Mouse (Mus musculus) stomach, embryonic 16.5 days (tissue): ENCODE data around the gene Rab11fip4. TPM values are rescaled to one million over a fixed set of nuclear protein-coding genes. Genes with fewer than 3 reads are reported as not detected.

Source experiments
- ATAC-seq: fragments of 200-750 bp; cut with Nextera tagmentation; 2 replicates; pipeline ENCODE4 v1.8.0; 2017; ENCODE audit warnings: moderate number of reproducible peaks, moderate TSS enrichment; ENCODE audit not compliant: insufficient read depth, low FRiP score
- H3K27ac ChIP-seq: fragments of 300-500 bp; sonication (generic); 2 replicates; pipeline ENCODE4 v1.5.1; 2014; ENCODE audit warnings: low read length
- H3K27me3 ChIP-seq: fragments of 300-500 bp; sonication (generic); 2 replicates; pipeline ENCODE4 v1.6.1; 2014; ENCODE audit warnings: low read length, control low read depth, mixed read lengths; ENCODE audit not compliant: control insufficient read depth, insufficient read depth
- H3K36me3 ChIP-seq: fragments of 300-500 bp; sonication (generic); 2 replicates; pipeline ENCODE4 v1.6.1; 2014; ENCODE audit warnings: low read length; ENCODE audit not compliant: control insufficient read depth, insufficient read depth
- H3K4me1 ChIP-seq: fragments of 300-500 bp; sonication (generic); 2 replicates; pipeline ENCODE4 v1.6.1; 2014; ENCODE audit warnings: low read length, control low read depth, mixed read lengths; ENCODE audit not compliant: control insufficient read depth, insufficient read depth
- H3K4me2 ChIP-seq: fragments of 300-500 bp; sonication (generic); 2 replicates; pipeline ENCODE4 v1.6.1; 2014; ENCODE audit warnings: low read depth, low read length, mixed read lengths
- H3K4me3 ChIP-seq: fragments of 300-500 bp; sonication (generic); replicated peaks from 2 replicates; pipeline ENCODE4 v1.5.1; 2014; ENCODE audit warnings: mild to moderate bottlenecking, low read length
- H3K9ac ChIP-seq: fragments of 300-500 bp; sonication (generic); 2 replicates; pipeline ENCODE4 v1.6.1; 2014; ENCODE audit warnings: low read length
- H3K9me3 ChIP-seq: fragments of 300-500 bp; sonication (generic); replicated peaks from 2 replicates; pipeline ENCODE4 v1.6.1; 2016; ENCODE audit warnings: low read length, control low read depth; ENCODE audit not compliant: control insufficient read depth
- WGBS: fragments of 180-500 bp; shearing (Covaris S2); extraction: QIAGEN DNeasy Blood & Tissue Kit; methylation state at CpG from one replicate; pipeline ENCODE4 v1.1.7; 2014; 5-methylcytosine and 5-hydroxymethylcytosine counted together
- polyA plus RNA-seq: library from polyadenylated mRNA; unstranded; fragments of >200 nt; fragmentation: Nextera tagmentation; extraction: Ambion mirVana; gene quantifications from 2 replicates; pipeline ENCODE4 v1.2.1, GENCODE M21; 2015

Gene Rab11fip4
- polyA plus RNA-seq, 1 experiment from 2014 or later: 2.0 TPM

- 66% methylated on average over 2 of the region's 2 CpGs for WGBS
- no peak for ATAC-seq
- H3K4me2 ChIP-seq: no peak overlapping the region
- no peaks in the 10 kb centered on the region for H3K27me3 ChIP-seq
- H3K27ac ChIP-seq: no peak overlapping the region
- H3K9me3 ChIP-seq: no peaks in the 10 kb centered on the region
- no peak overlapping the region for H3K4me3 ChIP-seq
- no peaks in the 10 kb centered on the region for H3K36me3 ChIP-seq
- H3K4me1 ChIP-seq: peaks cover 8% of the 10 kb centered on the region
- no peak overlapping the region for H3K9ac ChIP-seq
These were observed 85.5 kb downstream of the Rab11fip4 start for GRCm38 (mm10) chr11:79676483-79676967.

DNA sequence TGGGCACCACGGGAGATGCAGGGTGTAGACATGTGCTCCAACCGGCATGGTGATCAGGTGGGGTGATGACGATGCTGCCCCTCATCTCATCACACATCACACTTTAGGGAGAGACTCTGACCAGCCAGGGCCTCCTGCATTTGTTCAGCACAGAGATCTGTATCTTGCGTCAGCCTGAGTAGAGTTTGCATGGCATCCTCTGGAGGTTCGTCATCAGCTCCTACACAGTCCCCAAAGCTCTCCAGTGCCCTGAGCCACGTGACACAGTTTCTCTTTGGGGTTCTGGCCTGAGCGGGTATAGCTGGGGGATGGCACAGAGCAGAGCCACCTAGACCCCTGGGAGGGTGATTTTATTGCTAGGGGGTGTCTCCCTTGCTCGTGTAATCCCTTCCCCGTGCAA lies 86.4 kb downstream of the Rab11fip4 start:
- Histone ChIP-seq H3K4me2 (no peak overlapping the region), H3K27me3 (no peaks in the 10 kb centered on the region), H3K9ac (no peak overlapping the region), H3K4me1 (peaks cover 8% of the 10 kb centered on the region), H3K36me3 (no peaks in the 10 kb centered on the region), H3K4me3 (no peak overlapping the region), H3K27ac (no peak overlapping the region), H3K9me3 (no peaks in the 10 kb centered on the region)
- WGBS: 82% methylated on average over 9 of the region's 9 CpGs
- no peak for ATAC-seq

DNA sequence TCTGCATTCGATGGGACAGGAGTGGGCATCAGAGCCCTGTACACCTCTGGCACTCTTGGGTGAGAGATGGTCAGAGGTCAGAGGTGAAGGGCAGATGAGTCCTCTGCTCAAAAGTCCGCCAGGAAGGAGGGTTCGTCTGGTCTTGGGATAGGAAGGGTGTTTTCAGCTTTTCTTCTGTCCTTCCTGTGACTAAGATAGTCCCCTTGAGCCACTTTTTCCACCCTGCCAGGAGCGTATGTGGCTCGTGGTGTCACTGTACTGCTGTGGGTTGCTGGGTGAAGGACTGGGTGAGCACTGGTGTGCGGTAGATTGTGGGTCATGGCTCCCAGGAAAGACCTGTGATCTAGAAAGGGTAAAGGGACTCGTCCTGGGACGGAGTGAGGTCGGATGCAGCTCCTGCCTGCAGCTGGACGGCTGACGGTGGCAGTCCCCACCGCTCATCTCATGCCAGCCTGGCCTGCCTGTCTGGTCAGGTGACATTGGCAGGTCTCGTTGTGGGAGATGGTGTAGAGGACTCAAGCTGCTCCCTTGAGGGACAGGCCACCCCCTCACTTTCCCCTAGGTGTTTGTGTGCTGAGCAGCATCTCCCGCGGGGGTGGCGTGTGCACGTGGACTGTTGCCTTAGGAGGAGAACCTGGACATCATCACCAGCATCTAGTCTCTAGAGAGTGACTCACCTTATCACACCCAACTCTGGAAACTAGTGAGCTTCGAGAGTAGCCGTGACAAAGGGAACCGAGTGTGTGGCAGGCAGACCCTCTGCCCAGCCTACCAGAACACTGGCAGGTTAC lies 87.5 kb downstream of the Rab11fip4 start:
- no peaks in the 10 kb centered on the region for H3K36me3 ChIP-seq
- 80% methylated on average over 20 of the region's 20 CpGs for WGBS
- no peaks in the 10 kb centered on the region for H3K9me3 ChIP-seq
- no peak overlapping the region for H3K9ac ChIP-seq
- no peak overlapping the region for H3K27ac ChIP-seq
- no peak for ATAC-seq
- peaks cover under 1% of the 10 kb centered on the region for H3K4me1 ChIP-seq
- no peaks in the 10 kb centered on the region for H3K27me3 ChIP-seq
- no peak overlapping the region for H3K4me3 ChIP-seq
- H3K4me2 ChIP-seq: no peak overlapping the region

GRCm38 (mm10) chr11:79679929-79680328 lies 88.9 kb downstream of the Rab11fip4 start:
- 71% methylated on average over 5 of the region's 5 CpGs for whole genome bisulfite sequencing
- Histone ChIP-seq H3K4me3 (no peak overlapping the region), H3K36me3 (no peaks in the 10 kb centered on the region), H3K27ac (no peak overlapping the region), H3K27me3 (no peaks in the 10 kb centered on the region), H3K9me3 (no peaks in the 10 kb centered on the region), H3K9ac (no peak overlapping the region), H3K4me1 (no peaks in the 10 kb centered on the region), H3K4me2 (no peak overlapping the region)
- no peak; the same call in 1 of the 2 replicates for ATAC-seq

- H3K9me3 ChIP-seq: no peaks in the 10 kb centered on the region
- H3K36me3 ChIP-seq: no peaks in the 10 kb centered on the region
- no peaks in the 10 kb centered on the region for H3K27me3 ChIP-seq
- H3K9ac ChIP-seq: no peak overlapping the region
- H3K27ac ChIP-seq: no peak overlapping the region
- WGBS: 89% methylated on average over 11 of the region's 11 CpGs
- no peaks in the 10 kb centered on the region for H3K4me1 ChIP-seq
- no peak for ATAC-seq
- no peak overlapping the region for H3K4me3 ChIP-seq
- no peak overlapping the region for H3K4me2 ChIP-seq
These were observed 89.5 kb downstream of the Rab11fip4 start for GRCm38 (mm10) chr11:79680559-79680958.

DNA sequence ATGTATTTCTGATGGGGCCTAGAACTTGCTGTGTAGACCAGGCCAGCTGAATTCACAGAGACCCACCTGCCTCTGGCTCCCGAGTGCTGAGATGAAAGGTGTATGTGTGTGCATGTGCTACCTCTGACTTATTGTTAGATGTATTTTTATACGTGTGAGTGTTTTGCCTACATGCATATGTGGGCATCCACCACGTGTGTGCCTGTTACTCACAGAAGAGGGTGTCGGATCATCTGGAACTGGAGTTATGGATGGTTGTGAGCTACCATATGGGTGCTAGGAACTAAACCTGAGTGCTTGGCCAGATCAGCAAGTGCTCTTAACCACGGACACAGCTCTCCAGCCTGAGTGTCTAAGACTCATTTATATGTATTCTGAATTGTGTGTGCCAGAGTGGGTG lies 90.2 kb downstream of the Rab11fip4 start:
- ATAC-seq: no peak
- no peaks in the 10 kb centered on the region for H3K4me1 ChIP-seq
- H3K27me3 ChIP-seq: no peaks in the 10 kb centered on the region
- no peak overlapping the region for H3K4me2 ChIP-seq
- WGBS: 81% methylated on average over 5 of the region's 5 CpGs
- no peaks in the 10 kb centered on the region for H3K36me3 ChIP-seq
- no peak overlapping the region for H3K4me3 ChIP-seq
- no peaks in the 10 kb centered on the region for H3K9me3 ChIP-seq
- no peak overlapping the region for H3K27ac ChIP-seq
- H3K9ac ChIP-seq: no peak overlapping the region

GRCm38 (mm10) chr11:79681798-79682197 lies 90.8 kb downstream of the Rab11fip4 start:
- H3K9ac ChIP-seq: no peak overlapping the region
- no peaks in the 10 kb centered on the region for H3K27me3 ChIP-seq
- 56% methylated on average over 3 of the region's 3 CpGs for WGBS
- no peaks in the 10 kb centered on the region for H3K36me3 ChIP-seq
- H3K27ac ChIP-seq: no peak overlapping the region
- no peak overlapping the region for H3K4me2 ChIP-seq
- no peak overlapping the region for H3K4me3 ChIP-seq
- no peaks in the 10 kb centered on the region for H3K9me3 ChIP-seq
- ATAC-seq: no peak
- no peaks in the 10 kb centered on the region for H3K4me1 ChIP-seq

DNA sequence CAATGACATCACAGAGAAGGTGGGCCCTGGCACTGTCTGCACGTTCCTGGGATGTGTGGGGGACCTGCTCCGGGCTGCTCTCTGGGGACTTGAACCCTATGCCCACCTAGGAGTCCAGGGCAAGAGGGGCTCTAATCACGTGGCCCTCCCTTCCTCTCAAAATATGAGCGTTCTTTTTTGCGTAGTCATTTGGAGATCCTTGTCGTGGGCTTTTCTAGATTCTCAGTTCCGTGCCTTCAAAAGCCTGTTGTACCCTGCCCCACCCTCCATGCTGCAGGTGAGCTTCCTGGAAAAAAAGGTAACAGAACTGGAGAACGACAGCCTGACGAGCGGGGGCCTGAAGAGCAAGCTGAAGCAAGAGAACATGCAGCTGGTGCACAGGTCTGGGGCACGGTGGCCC lies 94.1 kb downstream of the Rab11fip4 start:
- no peaks in the 10 kb centered on the region for H3K9me3 ChIP-seq
- H3K4me3 ChIP-seq: no peak overlapping the region
- H3K36me3 ChIP-seq: no peaks in the 10 kb centered on the region
- no peak overlapping the region for H3K27ac ChIP-seq
- 88% methylated on average over 11 of the region's 11 CpGs for WGBS
- ATAC-seq: no peak
- H3K27me3 ChIP-seq: no peaks in the 10 kb centered on the region
- H3K4me2 ChIP-seq: no peak overlapping the region
- no peaks in the 10 kb centered on the region for H3K4me1 ChIP-seq
- H3K9ac ChIP-seq: no peak overlapping the region

DNA sequence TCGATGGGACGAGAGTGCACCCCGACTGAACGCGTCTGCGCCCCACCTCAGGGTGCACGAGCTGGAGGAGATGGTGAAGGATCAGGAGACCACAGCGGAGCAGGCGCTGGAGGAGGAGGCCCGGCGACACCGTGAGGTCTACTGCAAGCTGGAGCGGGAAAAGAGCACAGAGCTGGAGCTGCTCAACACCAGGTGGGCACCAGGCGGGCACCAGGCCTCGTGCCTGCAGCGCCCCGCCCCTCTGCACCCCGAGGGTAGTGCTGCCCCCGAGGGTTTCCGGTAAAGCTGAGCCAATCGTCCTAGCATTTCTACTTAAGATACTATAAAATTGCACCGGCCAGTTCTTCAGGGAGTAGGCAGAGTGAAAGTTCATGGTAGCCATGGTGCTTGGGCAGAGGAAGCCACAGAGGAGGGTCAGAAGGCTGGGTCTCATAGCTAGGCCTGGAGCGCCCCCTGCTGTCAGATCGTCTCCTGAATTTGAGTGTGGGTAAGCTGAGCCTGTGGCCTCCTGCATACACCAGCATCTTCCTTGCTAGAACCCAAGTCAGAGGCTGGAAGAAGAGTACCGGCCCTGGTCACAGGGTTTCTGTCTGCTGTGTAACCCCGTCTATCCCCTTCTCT lies 95.6 kb downstream of the Rab11fip4 start:
- no peaks in the 10 kb centered on the region for H3K9me3 ChIP-seq
- H3K4me3 ChIP-seq: no peak overlapping the region
- no peak overlapping the region for H3K9ac ChIP-seq
- H3K27me3 ChIP-seq: no peaks in the 10 kb centered on the region
- 63% methylated on average over 26 of the region's 26 CpGs for WGBS
- no peak overlapping the region for H3K27ac ChIP-seq
- no peak overlapping the region for H3K4me2 ChIP-seq
- no peaks in the 10 kb centered on the region for H3K4me1 ChIP-seq
- ATAC-seq: peak; percentile 78; the same call in 1 of the 2 replicates
- H3K36me3 ChIP-seq: no peaks in the 10 kb centered on the region
